Mouse (Mus musculus) C2C12 (cell line): ENCODE data around the gene Prss57. TPM values are rescaled to one million over a fixed set of nuclear protein-coding genes. Genes with fewer than 3 reads are reported as not detected.
"Not testable (repeated sequence)": the region's sequence is repeated elsewhere in the genome, so short reads cannot be mapped to it uniquely, and the experiment has no call there.

Source experiments
- H3K27me3 ChIP-seq: one replicate; pipeline ENCODE4 v1.6.1; 2011; ENCODE audit not compliant: control insufficient read depth, insufficient read depth, insufficient read length
- H3K36me3 ChIP-seq: one replicate; pipeline ENCODE4 v1.6.1; 2011; ENCODE audit not compliant: control insufficient read depth, insufficient read depth
- H3K4me3 ChIP-seq: one replicate; pipeline ENCODE4 v1.5.1; 2011; ENCODE audit warnings: mild to moderate bottlenecking, control low read depth; ENCODE audit not compliant: poor library complexity, insufficient read depth, severe bottlenecking
- H3K79me2 ChIP-seq: one replicate; pipeline ENCODE4 v1.6.1; 2011; ENCODE audit not compliant: control insufficient read depth, insufficient read depth
- H3K79me3 ChIP-seq: one replicate; pipeline ENCODE4 v1.6.1; 2011; ENCODE audit warnings: low read depth, control low read depth
- H3ac ChIP-seq: one replicate; pipeline ENCODE3; 2011; ENCODE audit warnings: low read depth; ENCODE audit not compliant: control insufficient read depth, insufficient read length
- CEBPB ChIP-seq: IDR thresholded peaks from one replicate; pipeline ENCODE4 v1.6.1; 2011; ENCODE audit warnings: low read depth, mild to moderate bottlenecking, control low read depth, moderate library complexity
- CTCF ChIP-seq: IDR thresholded peaks from one replicate; pipeline ENCODE4 v1.5.1; 2011; ENCODE audit not compliant: control insufficient read depth, insufficient read depth, insufficient read length
- FOSL1 ChIP-seq: IDR thresholded peaks from one replicate; pipeline ENCODE4 v1.8.0; 2011; ENCODE audit warnings: mild to moderate bottlenecking, low read length; ENCODE audit not compliant: poor library complexity, insufficient read depth, severe bottlenecking
- MAX ChIP-seq: IDR thresholded peaks from one replicate; pipeline ENCODE4 v1.6.1; 2011; ENCODE audit warnings: mild to moderate bottlenecking, control low read depth
- MYOD1 ChIP-seq: IDR thresholded peaks from one replicate; pipeline ENCODE4 v1.6.1; 2011; ENCODE audit warnings: low read depth; ENCODE audit not compliant: control insufficient read depth, insufficient read length
- MYOG ChIP-seq: IDR thresholded peaks from one replicate; pipeline ENCODE4 v1.6.1; 2011; ENCODE audit not compliant: control insufficient read depth, insufficient read length; ENCODE audit errors: extremely low read depth
- USF1 ChIP-seq: IDR thresholded peaks from one replicate; pipeline ENCODE4 v1.6.1; 2011; ENCODE audit warnings: low read depth, mild to moderate bottlenecking, control low read depth, moderate library complexity
- polyA plus RNA-seq: library from polyadenylated mRNA; unstranded; fragments of >200 nt; fragmentation: generic; extraction: Trizol; gene quantifications from one replicate; pipeline ENCODE4 v1.2.1, GENCODE M21; 2012; ENCODE audit warnings: missing spikeins

Gene Prss57
- polyA plus RNA-seq, 1 experiment = not detected

GRCm38 (mm10) chr10:79764234-79764633 is 26.5 kb downstream of the Prss57 start:
- no peak overlapping the region for H3ac ChIP-seq
- H3K36me3 ChIP-seq = peaks cover 58% of the 10 kb centered on the region

DNA sequence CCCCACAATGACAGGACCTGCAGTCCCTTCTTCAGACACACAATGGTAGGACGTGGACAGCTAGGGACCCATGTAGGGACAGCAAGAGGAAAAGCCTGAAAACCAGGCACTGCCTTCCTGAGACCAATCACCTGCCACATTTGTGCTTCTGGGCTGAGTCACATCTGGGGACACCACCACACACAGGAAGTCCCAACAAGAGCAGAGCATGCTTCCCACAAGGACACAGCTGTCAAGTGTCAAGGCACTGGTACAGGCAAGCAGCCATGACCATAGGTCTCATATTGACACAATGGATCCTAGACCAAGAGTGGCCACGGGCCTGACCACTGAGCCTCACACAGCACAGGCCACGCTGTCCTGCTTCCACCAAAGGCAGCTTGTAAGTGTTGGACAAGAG is 27.9 kb downstream of the Prss57 start:
- peaks cover 63% of the 10 kb centered on the region for H3K79me2 ChIP-seq
- no peak overlapping the region for H3K4me3 ChIP-seq
- TF ChIP-seq CTCF (no peak), MAX (no peak), MYOD1 (no peak), USF1 (no peak), FOSL1 (no peak), MYOG (no peak), CEBPB (no peak)
- H3K36me3 ChIP-seq = peaks cover 68% of the 10 kb centered on the region
- H3K79me3 ChIP-seq = peaks cover 44% of the 10 kb centered on the region
- no peak overlapping the region for H3ac ChIP-seq
- H3K27me3 ChIP-seq = no peaks in the 10 kb centered on the region

More at GRCm38 (mm10) chr10:79764234-79764633, 26.5 kb downstream of the Prss57 start:
- peaks cover 44% of the 10 kb centered on the region for H3K79me3 ChIP-seq
- TF ChIP-seq MAX (no peak), CEBPB (no peak), CTCF (no peak), FOSL1 (no peak), MYOG (no peak), MYOD1 (no peak), USF1 (no peak)
- H3K4me3 ChIP-seq = no peak overlapping the region
- H3K27me3 ChIP-seq = no peaks in the 10 kb centered on the region
- peaks cover 63% of the 10 kb centered on the region for H3K79me2 ChIP-seq

DNA sequence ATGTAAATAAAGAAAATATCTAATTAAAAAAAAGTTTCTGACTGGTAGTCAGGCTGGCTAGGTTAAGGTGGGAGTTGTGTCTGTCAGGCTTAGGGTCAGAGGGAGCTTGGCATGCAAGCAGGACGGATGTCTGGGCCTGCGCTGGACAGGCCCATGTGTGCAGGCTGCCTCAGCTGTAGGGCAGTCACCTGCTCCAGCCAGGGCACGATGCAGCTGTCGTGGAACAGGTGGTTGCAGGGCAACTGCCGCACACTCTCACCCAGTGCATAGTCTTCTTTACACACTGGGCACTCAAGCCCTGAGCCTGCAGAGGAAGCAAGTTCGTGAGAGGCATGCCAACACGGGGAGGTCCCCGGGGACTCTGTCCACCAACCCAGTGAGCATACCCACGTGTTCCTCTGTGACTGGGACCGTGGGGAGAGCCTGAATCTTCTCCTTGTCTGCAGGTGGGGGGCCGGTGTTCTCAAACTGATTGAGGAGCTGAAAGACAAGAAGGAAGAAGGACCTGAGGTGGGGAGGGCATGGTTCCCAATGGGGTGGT is 30.1 kb downstream of the Prss57 start:
- H3K4me3 ChIP-seq = no peak overlapping the region
- H3K79me3 ChIP-seq = peaks cover 36% of the 10 kb centered on the region
- H3ac ChIP-seq = no peak overlapping the region
- H3K36me3 ChIP-seq = peaks cover 87% of the 10 kb centered on the region
- H3K27me3 ChIP-seq = no peaks in the 10 kb centered on the region
- TF ChIP-seq MYOG (no peak), CTCF (no peak), USF1 (no peak), MAX (no peak), MYOD1 (no peak), CEBPB (no peak), FOSL1 (no peak)
- peaks cover 52% of the 10 kb centered on the region for H3K79me2 ChIP-seq

DNA sequence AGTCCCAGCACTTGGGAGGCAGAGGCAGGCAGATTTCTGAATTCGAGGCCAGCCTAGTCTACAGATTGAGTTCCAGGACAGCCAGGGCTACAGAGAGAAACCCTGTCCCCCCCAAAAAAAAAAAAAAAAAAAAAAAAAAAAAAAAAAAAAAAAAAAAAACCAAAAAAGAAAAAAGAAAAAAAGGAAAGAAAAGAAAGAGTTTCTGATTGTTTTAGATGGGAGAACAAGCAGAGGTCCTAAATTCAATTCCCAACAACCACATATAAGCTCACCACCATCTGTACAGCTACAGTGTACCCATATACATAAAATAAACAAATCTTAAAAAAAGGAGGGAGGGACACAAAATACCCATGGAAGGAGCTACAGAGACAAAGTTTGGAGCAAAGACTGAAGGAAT is 31.1 kb downstream of the Prss57 start:
- Histone ChIP-seq H3K79me2 (peaks cover 42% of the 10 kb centered on the region), H3K36me3 (peaks cover 81% of the 10 kb centered on the region), H3K79me3 (peaks cover 26% of the 10 kb centered on the region)
- not testable (repeated sequence) for H3ac ChIP-seq, H3K27me3 ChIP-seq, H3K4me3 ChIP-seq

- Histone ChIP-seq H3K27me3 (no peaks in the 10 kb centered on the region), H3ac (no peak overlapping the region), H3K79me3 (no peaks in the 10 kb centered on the region), H3K36me3 (peaks cover 54% of the 10 kb centered on the region), H3K4me3 (no peak overlapping the region), H3K79me2 (peaks cover 12% of the 10 kb centered on the region)
- TF ChIP-seq MAX (no peak), CTCF (no peak), MYOG (no peak), FOSL1 (no peak), CEBPB (no peak), MYOD1 (no peak), USF1 (no peak)
Measured at GRCm38 (mm10) chr10:79756660-79757059, 34.1 kb downstream of the Prss57 start.

GRCm38 (mm10) chr10:79755854-79756253 is 34.9 kb downstream of the Prss57 start:
- Histone ChIP-seq H3K79me2 (peaks cover 4% of the 10 kb centered on the region), H3K36me3 (peaks cover 46% of the 10 kb centered on the region)
- TF ChIP-seq FOSL1 = no peak
- no peak for TF ChIP-seq MAX
- no peak for TF ChIP-seq USF1
- TF ChIP-seq CTCF = no peak
- TF ChIP-seq CEBPB = no peak
- TF ChIP-seq MYOG = no peak
- TF ChIP-seq MYOD1 = no peak

More at GRCm38 (mm10) chr10:79755854-79756253, 34.9 kb downstream of the Prss57 start:
- Histone ChIP-seq H3ac (no peak overlapping the region), H3K27me3 (no peaks in the 10 kb centered on the region), H3K79me3 (no peaks in the 10 kb centered on the region), H3K4me3 (no peak overlapping the region)
